Mouse (Mus musculus) lung, embryonic 16.5 days (tissue): ENCODE measurements at regions not wholly inside any gene's neighbourhood (a gene's known extent, or its start where the extent isn't known, plus 50 kb on each side); places are given as distances from the start of the nearest gene placed in this dataset.
A peak's percentile ranks its signal among the peaks of the same experiment; 100 is the strongest.

Experiments used
- ATAC-seq: fragments of 200-750 bp; cut with Nextera tagmentation; 2 replicates; pipeline ENCODE4 v1.8.0; 2017; ENCODE audit warnings: low read depth, mild to moderate bottlenecking, moderate library complexity
- H3K27ac ChIP-seq: fragments of 300-500 bp; sonication (generic); 2 replicates; pipeline ENCODE4 v1.5.1; 2014; ENCODE audit warnings: mild to moderate bottlenecking, control low read depth, low read length
- H3K27me3 ChIP-seq: fragments of 300-500 bp; sonication (generic); 2 replicates; pipeline ENCODE4 v1.6.1; 2014; ENCODE audit warnings: low read depth, low read length, mixed read lengths; ENCODE audit not compliant: control insufficient read depth, insufficient read depth
- H3K36me3 ChIP-seq: fragments of 300-500 bp; sonication (generic); 2 replicates; pipeline ENCODE4 v1.6.1; 2014; ENCODE audit warnings: low read length; ENCODE audit not compliant: control insufficient read depth, insufficient read depth
- H3K4me1 ChIP-seq: fragments of 300-500 bp; sonication (generic); replicated peaks from 2 replicates; pipeline ENCODE4 v1.6.1; 2014; ENCODE audit warnings: low read length, mixed read lengths; ENCODE audit not compliant: control insufficient read depth, insufficient read depth
- H3K4me2 ChIP-seq: fragments of 300-500 bp; sonication (generic); 2 replicates; pipeline ENCODE4 v1.6.1; 2014; ENCODE audit warnings: low read depth, low read length, control low read depth
- H3K4me3 ChIP-seq: fragments of 300-500 bp; sonication (generic); 2 replicates; pipeline ENCODE4 v1.5.1; 2014; ENCODE audit warnings: mild to moderate bottlenecking, low read length, control low read depth
- H3K9ac ChIP-seq: fragments of 300-500 bp; sonication (generic); 2 replicates; pipeline ENCODE4 v1.6.1; 2014; ENCODE audit warnings: low read length, control low read depth
- H3K9me3 ChIP-seq: fragments of 300-500 bp; sonication (generic); 2 replicates; pipeline ENCODE4 v1.6.1; 2016; ENCODE audit warnings: low read length; ENCODE audit not compliant: control insufficient read depth
- WGBS: fragments of 180-500 bp; shearing (Covaris S2); extraction: QIAGEN DNeasy Blood & Tissue Kit; methylation state at CpG from one replicate; pipeline ENCODE4 v1.1.7; 2014; 5-methylcytosine and 5-hydroxymethylcytosine counted together

DNA sequence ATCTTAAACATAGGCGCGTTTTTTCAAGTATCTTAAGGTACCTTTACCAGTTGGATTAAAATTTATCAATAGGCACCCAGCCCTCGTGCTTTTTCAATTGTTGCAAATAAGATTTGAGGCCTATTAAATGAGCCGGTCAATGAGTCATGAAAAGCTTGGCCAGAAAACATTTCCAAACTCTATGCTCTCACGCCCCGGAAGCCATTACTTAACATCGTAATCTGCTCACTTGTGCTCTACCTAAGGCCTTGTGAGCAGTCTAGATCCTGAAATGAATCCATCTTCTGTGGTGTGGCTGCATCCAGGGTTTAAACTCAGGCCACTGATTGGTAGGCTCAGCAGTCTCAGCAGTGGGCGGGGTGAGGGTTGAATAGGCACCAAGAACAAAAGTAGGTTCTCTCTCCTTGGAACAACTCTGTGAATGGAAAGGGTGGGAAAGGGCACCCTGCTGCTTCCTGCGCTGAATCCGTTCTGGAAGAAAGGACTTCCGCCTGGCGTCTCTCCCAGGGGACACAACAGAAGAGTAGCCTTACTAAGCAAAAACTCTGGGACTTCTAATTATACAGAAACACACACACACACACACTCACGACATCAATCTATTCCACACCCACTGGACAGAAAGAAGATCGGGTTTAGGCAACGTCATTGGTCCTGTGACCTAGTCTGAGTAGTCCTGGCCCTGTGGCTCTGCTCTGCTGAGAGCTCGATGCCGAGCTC lies 53.4 kb upstream of the Fmnl2 start:
- Histone ChIP-seq H3K4me1 (no peaks in the 10 kb centered on the region), H3K27me3 (no peaks in the 10 kb centered on the region), H3K9ac (no peak overlapping the region), H3K27ac (no peak overlapping the region), H3K9me3 (no peaks in the 10 kb centered on the region), H3K4me2 (no peak overlapping the region), H3K36me3 (no peaks in the 10 kb centered on the region), H3K4me3 (no peak overlapping the region)
- peak; percentile 26; the same call in 1 of the 2 replicates for ATAC-seq
- WGBS, result 76% methylated on average over 17 of the region's 17 CpGs

DNA sequence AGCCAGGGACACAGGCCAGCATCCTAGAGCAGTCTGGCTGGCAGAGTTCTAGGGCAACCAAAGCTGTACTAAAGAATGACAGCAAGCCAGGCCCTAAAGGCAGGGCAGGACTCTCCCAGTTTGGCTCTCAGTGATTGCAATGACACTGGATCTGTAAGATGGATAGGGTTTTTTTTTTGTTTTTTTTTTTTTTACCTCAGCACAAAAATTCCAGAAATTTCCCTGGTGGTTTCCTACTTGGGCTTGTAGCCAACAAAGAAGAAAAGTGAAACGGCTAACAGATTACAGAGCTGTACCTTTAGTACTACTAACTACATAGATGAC lies 52.9 kb upstream of the Fmnl2 start:
- ATAC-seq, result no peak; the same call in 1 of the 2 replicates
- 18% methylated on average over 1 of the region's 1 CpGs for WGBS
- Histone ChIP-seq H3K4me3 (no peak overlapping the region), H3K9me3 (no peaks in the 10 kb centered on the region), H3K4me2 (no peak overlapping the region), H3K36me3 (no peaks in the 10 kb centered on the region), H3K9ac (no peak overlapping the region), H3K27me3 (no peaks in the 10 kb centered on the region), H3K4me1 (no peaks in the 10 kb centered on the region), H3K27ac (no peak overlapping the region)

DNA sequence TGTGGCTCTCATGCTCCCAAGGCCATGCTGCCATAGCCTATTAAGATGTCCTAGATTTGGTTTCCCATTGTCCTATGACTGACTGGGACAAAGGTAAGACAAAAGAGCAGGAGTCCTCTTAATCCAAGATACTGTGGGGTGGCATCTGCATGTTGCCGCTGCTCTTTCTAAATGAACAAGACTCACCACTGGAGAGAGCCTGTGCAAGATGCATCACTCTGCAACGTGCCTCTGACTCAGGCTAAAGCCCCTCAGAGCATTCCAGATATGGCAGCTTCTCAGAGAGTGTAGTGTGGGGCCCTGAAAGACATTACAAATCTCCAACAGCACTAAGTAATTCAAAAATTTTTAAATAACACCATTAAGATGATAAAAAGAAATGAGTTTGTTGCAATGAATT lies 49.8 kb upstream of the Fmnl2 start:
- Histone ChIP-seq H3K4me1 (peaks cover 9% of the 10 kb centered on the region; the same call in 1 of the 2 replicates), H3K27ac (no peak overlapping the region), H3K9ac (no peak overlapping the region), H3K4me2 (no peak overlapping the region), H3K9me3 (no peaks in the 10 kb centered on the region), H3K4me3 (no peak overlapping the region), H3K36me3 (no peaks in the 10 kb centered on the region), H3K27me3 (no peaks in the 10 kb centered on the region)
- ATAC-seq, result no peak
- 51% methylated on average over 2 of the region's 2 CpGs for WGBS
